Mouse (Mus musculus): ENCODE data around the gene Rasa2. TPM values are rescaled to one million over a fixed set of nuclear protein-coding genes. Genes with fewer than 3 reads are reported as not detected.
"Not testable (repeated sequence)": the region's sequence is repeated elsewhere in the genome, so short reads cannot be mapped to it uniquely, and the experiment has no call there.

Rasa2 gene
- total RNA-seq, 2 experiments from 2014 or later = 8.5 to 8.9 TPM

DNA sequence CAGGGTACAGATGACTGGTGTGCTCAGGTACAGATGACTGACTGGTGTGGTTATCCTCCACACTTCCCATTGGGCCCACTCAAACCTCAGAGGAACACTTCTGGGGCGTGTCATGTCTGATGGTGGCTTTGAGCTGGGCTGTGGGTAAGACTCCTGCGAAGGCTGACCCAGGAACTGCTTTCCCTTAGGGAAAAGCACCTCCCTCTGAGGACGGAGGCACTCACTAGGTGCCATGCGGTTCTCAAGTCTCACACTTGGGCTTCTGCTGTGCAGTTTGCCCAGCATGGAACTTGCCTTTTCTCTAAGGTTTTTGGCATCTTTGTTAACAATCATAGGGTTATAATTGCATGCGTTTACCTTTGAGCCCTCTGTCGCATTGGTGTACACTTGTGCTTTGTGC, 96.0 kb downstream of the Rasa2 start:
- intact Hi-C loops (cut with DNase I) = no loop called here
- no peak for DNase-seq

DNA sequence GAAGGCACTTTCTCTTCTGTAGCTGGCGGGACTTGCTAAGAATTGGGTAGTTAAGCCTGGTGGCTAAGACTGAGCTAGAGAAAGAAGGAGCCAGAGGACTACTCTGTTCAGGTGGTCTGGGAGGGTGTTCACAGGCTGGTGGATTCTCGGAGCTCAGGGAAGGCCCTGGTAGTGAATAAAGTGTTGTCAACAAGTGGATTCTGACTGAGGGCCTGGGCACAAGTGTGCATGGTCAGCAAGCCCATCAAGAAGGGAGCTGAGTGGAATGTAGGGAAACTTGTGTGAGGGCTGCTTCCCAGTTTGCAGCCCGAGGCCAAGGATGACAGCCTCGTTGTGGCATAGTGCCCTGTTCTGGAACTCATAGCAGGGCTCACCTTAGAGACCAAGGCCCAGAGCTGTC, 97.2 kb downstream of the Rasa2 start:
- intact Hi-C loops (cut with DNase I) = no loop called here
- DNase-seq = no peak

- intact Hi-C loops (cut with DNase I) = no loop called here
- no peak for DNase-seq
Measured at GRCm38 (mm10) chr9:96533476-96533875, 97.9 kb downstream of the Rasa2 start.

DNA sequence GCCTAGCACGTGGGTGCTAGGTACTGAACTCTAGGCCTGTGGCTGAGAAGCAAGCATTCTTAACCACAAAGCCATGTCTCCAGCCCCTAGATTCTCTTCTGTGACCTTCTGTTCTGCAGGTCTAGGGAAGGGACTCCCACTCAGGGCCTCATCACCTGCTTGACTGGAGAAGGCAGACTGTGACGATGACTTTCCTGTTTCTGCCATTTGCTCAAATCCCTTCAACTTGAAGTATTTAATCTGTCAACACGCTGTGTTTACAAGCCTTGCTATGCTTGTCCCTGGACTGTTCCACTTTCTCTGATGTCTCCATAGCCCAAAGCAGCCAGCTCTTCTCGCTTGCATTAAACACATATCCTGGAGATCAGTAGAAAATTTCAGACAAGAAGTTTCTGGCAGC, 98.9 kb downstream of the Rasa2 start:
- intact Hi-C loops (cut with DNase I) = no loop called here

GRCm38 (mm10) chr9:96530674-96531081, 100.7 kb downstream of the Rasa2 start:
- peak in 1 of 2 experiments; percentile 31 for DNase-seq

More for the DNA sequence above, 98.9 kb downstream of the Rasa2 start:
- DNase-seq = no peak

GRCm38 (mm10) chr9:96529961-96530673, 101.3 kb downstream of the Rasa2 start:
- intact Hi-C loops (cut with DNase I) = no loop called here
- DNase-seq = no peak

More at GRCm38 (mm10) chr9:96530674-96531081, 100.7 kb downstream of the Rasa2 start:
- intact Hi-C loops (cut with DNase I) = no loop called here

DNA sequence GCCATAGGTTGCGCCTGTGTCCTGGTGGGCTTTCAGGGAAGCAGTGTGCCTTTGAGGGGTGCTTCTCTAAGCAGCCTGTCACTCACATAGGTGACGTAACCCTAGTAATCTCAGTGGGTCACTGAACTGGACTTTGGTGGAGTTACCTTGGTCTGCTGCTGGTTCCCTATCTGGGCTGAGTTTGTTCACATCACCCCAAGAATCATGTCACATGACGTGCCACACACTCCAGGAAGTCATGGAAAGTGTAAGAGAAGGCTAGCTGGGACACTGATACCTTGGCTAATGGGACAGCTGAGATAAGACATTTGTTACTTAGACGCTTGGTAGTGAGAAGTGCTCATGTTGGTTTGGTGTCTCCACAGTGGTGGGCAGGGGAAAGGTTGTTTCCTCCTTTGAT, 105.4 kb downstream of the Rasa2 start:
- DNase-seq = no peak
- intact Hi-C loops (cut with DNase I) = no loop called here

DNA sequence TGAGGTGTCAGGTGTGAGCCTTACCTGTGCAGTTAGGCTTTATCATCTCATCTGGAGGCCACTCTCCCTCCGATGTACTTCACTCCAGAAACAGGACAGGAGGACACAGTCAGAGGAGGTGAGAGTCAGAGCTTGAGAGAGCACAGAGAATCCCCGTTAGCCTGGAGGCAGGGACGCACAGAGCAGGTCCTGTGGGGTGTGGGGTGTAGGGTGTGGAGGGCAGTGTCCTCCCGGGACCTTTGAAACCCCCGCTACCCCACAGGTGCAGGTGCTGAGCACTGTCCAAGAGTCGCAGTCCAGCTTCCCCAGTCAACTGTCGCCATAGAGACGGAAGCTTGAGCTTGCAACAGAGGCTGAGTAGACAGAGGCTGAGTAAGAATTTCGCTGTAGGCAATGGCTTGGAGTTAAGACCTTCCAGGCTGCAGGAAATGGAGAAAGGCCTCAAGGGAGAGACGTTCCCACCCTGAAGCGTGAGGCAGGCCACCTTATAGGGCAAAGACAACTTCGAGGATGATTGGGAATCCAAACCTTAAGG, 106.4 kb downstream of the Rasa2 start, which contains the start of gene Gm28729:
Gene Gm28729, minus strand, starts transcription at position 293 of the 535 bp plus-strand sequence.
- intact Hi-C loops (cut with DNase I) = no loop called here
- no peak for DNase-seq

- DNase-seq = no peak
- intact Hi-C loops (cut with DNase I) = no loop called here
Measured at GRCm38 (mm10) chr9:96523148-96523547, 108.3 kb downstream of the Rasa2 start.

DNA sequence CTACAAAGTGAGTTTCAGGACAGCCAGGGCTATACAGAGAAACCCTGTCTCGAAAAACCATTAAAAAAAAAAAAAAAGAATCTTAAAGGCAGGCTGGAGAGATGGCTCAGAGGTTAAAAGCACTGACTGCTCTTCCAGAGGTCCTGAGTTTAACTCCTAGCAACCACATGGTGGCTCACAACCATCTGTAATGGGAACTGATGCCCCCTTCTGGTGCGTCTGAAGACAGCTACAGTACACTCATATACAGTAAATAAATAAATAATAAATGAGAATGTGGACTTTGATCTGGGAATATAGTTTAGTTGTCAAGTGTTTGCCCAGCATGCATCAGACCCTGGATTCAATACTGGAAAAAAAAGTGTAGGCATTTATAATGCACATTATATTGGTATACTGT, 109.8 kb downstream of the Rasa2 start:
- DNase-seq; intact Hi-C loops (cut with DNase I): not testable (repeated sequence)

- intact Hi-C loops (cut with DNase I) = no loop called here
- no peak for DNase-seq
Measured at GRCm38 (mm10) chr9:96517429-96517828, 114.0 kb downstream of the Rasa2 start.

DNA sequence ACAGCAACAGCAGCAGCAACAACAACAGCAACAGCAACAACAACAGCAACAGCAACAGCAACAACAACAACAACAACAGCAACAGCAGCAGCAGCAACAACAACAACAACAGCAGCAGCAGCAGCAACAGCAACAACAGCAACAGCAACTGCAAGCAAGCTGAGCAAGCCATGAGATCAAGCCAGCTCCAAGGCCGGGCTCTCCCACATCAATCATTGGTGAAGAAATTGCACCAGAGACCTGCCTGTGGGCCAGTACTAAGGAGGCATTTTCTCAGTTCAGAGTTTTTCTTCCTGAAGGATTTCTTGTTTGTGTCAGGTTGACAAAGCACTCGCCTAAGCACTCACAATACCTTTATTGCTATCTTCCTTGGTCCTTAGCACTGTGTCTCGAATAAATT, 114.6 kb downstream of the Rasa2 start:
- intact Hi-C loops (cut with DNase I) = no loop called here
- DNase-seq = no peak

GRCm38 (mm10) chr9:96515737-96516136, 115.7 kb downstream of the Rasa2 start:
- intact Hi-C loops (cut with DNase I) = no loop called here
- DNase-seq = no peak

DNA sequence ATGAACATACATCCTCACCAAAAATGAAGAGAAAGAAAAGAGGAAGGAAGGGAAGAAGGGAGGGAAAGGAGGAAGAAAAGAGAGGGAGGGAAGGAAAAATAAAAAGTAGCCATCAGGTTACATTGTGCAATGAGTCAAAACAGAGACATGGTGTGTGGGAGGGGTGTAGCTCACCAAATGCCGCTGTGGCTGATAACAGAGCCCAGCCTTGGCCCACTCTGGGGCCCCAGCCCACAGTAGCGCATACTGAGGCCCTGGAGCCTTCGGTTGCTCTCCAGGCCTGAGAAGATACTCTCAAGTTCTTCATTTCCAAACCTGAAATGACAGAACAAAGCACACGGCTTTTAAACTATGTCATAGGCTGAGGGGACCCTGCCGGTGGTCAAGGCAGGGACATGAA, 117.1 kb downstream of the Rasa2 start:
- intact Hi-C loops (cut with DNase I) = no loop called here
- no peak for DNase-seq

DNA sequence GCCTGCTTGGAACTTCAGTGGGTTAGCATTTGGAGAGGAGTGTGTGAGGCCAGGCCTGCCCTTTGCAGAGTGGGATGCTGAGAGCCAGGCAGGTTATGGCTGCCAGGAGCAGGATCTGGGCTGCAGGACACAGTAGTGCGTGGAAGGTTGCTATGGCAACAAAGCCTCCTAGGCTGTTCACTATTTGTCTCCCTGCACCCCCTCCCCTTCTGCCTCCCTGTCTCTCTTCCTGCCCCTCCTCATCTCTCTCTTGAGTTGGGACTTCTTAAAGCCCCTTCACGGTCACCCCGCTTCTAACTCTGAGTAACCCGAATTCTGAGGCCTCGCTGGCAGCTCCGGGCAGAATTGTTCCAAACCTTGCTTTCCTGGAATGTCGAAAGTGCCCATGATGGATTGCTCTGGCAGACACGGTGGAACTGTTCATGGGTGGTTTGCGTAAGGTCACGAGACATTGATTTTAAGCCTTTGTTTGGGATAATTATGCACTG, 125.4 kb downstream of the Rasa2 start:
- intact Hi-C loops (cut with DNase I) = no loop called here
- DNase-seq = peak in 1 of 2 experiments; percentile 5

DNA sequence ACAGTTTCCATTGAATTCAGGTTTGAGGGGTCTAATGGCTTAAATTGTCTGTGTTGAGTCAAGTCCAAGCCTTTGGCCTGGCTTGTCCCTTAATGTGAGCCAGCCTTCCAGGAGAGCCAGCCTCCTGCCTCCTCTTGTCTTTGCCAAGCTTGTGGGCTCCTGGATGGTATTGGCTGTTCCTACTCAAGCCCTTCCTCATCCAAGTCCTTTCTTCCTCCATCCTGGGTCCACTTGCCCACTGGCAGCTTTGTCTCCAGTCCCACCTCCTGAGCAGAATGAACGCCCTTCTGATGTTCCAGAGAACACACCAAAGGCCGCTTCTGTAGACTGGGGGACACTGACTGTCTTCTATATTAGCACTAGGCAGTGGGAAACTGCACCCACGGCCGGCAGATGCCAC, 126.3 kb downstream of the Rasa2 start:
- intact Hi-C loops (cut with DNase I) = no loop called here
- DNase-seq = no peak

- intact Hi-C loops (cut with DNase I) = no loop called here
- DNase-seq = no peak
Measured at GRCm38 (mm10) chr9:96504116-96504895, 127.1 kb downstream of the Rasa2 start.

DNA sequence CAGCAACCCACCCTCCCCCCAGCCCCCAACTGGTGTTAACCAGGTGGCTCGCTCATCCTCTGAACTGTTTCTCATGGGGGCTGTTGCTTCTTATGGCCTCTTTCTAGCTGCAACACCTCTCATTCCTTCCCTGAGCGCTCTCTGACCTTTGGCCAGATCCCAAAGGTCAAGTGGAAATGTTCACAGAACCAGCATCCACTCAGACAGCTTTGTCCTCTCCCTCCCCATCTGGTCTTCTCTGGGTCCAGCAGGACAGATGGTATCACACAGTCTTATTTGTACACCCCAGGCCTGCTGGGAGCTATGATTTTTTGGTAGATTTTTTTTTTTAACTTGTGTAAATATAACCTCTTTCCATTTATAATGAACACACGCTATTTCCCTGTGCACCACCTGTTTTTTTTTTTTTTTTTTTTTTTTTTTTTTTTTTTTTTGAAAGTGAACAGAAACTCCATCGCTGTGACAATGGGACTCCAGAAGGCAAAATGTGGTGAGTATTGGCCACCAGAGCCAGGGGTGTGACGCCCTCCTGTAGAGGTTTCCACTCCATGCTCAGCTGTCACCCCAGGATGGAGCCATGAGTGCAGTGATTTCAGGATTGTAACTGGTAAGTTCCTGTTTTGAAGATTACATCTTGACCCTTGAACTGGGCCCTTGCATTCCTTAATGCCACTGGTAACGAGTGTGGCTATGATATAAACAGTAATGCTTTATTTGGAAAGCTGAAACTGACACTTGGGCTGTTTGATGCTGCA, 128.4 kb downstream of the Rasa2 start:
- DNase-seq = no peak
- intact Hi-C loops (cut with DNase I) = no loop called here

DNA sequence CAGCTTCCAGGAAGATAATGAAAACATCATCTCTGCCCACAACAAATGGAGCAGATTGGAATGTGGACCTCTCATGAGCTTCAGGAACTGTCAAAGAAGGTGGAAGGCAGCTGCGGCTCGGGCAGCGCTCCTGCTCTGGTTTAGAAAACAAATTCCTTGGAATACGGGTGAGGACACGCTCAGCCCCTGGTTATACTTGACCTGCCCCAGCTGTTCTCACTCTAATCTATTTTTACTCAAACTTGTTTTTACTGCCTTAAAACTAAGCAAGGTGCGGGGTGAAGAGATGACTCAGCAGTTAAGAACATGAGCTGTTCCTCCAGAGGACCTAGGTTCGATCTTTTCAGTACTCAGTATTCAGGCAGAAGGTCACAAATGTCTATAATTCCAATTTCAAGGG, 130.2 kb downstream of the Rasa2 start:
- intact Hi-C loops (cut with DNase I) = no loop called here
- no peak for DNase-seq

- intact Hi-C loops (cut with DNase I) = loop anchor here (2.0 kb wide), 1 partner anchor 208 kb away; no protein-coding TSS in a partner anchor
Measured at GRCm38 (mm10) chr9:96493212-96493611, 138.2 kb downstream of the Rasa2 start.

More at GRCm38 (mm10) chr9:96493212-96493611, 138.2 kb downstream of the Rasa2 start:
- DNase-seq = no peak

Measured in heart, postnatal 14 days (tissue).